Comparison of ENCODE assay signal across 8 mouse cellular contexts in the genomic region with DNA sequence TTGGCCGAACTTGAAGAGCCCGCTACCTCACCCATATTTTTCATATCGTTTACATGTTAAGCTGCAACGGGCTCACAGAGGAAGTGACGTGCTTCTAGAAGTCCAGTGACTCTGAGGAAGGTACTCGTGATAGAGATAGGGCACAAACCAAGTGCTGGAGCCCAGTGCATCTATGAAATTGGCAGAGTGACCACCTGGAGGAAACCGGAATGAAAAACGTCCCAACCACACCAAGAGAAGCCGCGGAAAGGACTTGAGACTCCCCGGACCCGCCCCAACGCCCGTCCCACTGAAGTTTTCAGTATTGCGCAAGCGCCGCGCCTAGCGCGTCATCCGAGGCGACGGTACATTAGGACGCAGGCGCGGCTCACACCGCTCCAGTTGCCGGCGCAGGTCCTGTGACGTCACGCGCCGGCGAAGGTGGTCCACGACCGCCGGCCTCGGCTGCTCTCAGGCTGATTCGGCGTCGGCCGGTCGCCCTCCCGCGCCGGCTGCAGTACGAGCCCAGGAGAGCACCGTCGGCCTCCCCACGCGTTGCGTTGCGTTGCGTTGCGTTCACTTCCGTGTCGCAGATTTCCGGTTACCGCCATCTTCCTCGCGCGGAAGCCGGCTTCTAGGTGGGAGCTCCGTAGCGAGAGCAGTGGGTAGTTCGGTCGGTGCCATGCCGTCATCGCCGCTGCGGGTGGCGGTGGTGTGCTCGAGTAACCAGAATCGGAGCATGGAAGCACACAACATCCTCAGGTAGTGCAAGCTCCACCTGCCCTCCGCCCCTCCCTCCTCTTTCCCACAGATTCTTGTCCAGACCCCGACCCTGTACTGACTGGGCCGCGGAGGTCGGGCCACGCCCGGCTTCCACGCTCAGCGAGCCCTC. TPM values are rescaled to one million over a fixed set of nuclear protein-coding genes. Genes with fewer than 3 reads are reported as not detected.
DNase-seq lines count a peak whose midpoint lies in the region; ATAC-seq lines count a peak whose summit lies in the region.

TSS of gene Ssu72 (plus strand) at position 80 of the 871 bp plus-strand sequence.

- H3K27ac ChIP-seq in hindbrain, embryonic 11.5 days (ENCODE audit: low read depth, low read length) = peak within 1 kb of the TSS; percentile 92

- H3K4me3 ChIP-seq in hindbrain, embryonic 11.5 days (ENCODE audit: low read depth, low read length) = peak within 1 kb of the TSS; percentile 97

- peak; percentile 96 for ATAC-seq in hindbrain, embryonic 11.5 days (ENCODE audit: low FRiP score)

- under 1% methylated on average over 79 of the region's 83 CpGs for WGBS in hindbrain, embryonic 11.5 days

- peak; percentile 95 for DNase-seq in MN1 (ENCODE audit: low spot score)
- DNase-seq in cerebellum, adult 9-10 months = peak; percentile 92
- peak; percentile 86 to 94 for DNase-seq in frontal cortex, adult 2 months (ENCODE audit: extremely low spot score in 1 of 2, low spot score in 1 of 2)
- peak; percentile 97 for DNase-seq in hindbrain, embryonic 11.5 days (ENCODE audit: low spot score)
- peak; percentile 94 to 95 for DNase-seq in layer of hippocampus, postnatal 10 days (ENCODE audit: low spot score in 2 of 2)
- DNase-seq in lung, postnatal 10 days = peak; percentile 95
- DNase-seq in ovary, postnatal 36 days (ENCODE audit: low spot score) = peak; percentile 93
- DNase-seq in thymus, postnatal 25 days = peak; percentile 93

- H3K4me2 ChIP-seq in hindbrain, embryonic 11.5 days (replicated peaks; ENCODE audit: low read depth, low read length) = peak within 1 kb of the TSS; percentile 62

- peak within 1 kb of the TSS; percentile 92 for H3K9ac ChIP-seq in hindbrain, embryonic 11.5 days (ENCODE audit: low read depth, low read length)

- no peaks in the 10 kb centered on the region for H3K27me3 ChIP-seq in hindbrain, embryonic 11.5 days (ENCODE audit: control insufficient read depth, insufficient read depth, low read length)

- no peaks in the 10 kb centered on the region for H3K9me3 ChIP-seq in hindbrain, embryonic 11.5 days (ENCODE audit: control insufficient read depth, low read length)

- no peaks in the 10 kb centered on the region for H3K36me3 ChIP-seq in hindbrain, embryonic 11.5 days (ENCODE audit: control insufficient read depth, insufficient read depth, low read length)

- H3K4me1 ChIP-seq in hindbrain, embryonic 11.5 days (replicated peaks; ENCODE audit: control insufficient read depth, insufficient read depth, low read length) = peaks cover 2% of the 10 kb centered on the region; the same call in 1 of the 2 replicates

RNA-seq across cellular contexts. Expression of gene Ssu72, which starts in this region (rescaled TPM):
- 134 and 142 TPM in 2 replicates for polyA plus RNA-seq in frontal cortex, adult 2 months (2012; rRNA removed)
- polyA plus RNA-seq in hindbrain, embryonic 11.5 days (2014; fragmentation: Nextera tagmentation; extraction: Ambion mirVana) = 165 and 168 TPM in 2 replicates
- total RNA-seq in layer of hippocampus, postnatal 10 days (2021) = 10 to 100 TPM; 77.2 to 81.7 TPM

Comparison
In these comparisons a context has a peak if more than half of its experiments do, and no peak if none do; other contexts are left out.
1. Peak in every context shown above with its lines: DNase-seq, ATAC-seq, H3K4me3 ChIP-seq and H3K27ac ChIP-seq.